Mouse (Mus musculus) kidney, postnatal 25 days (tissue): ENCODE data around the gene Odf3b.

Experiments used
- DNase-seq, 2 experiments: peaks; one replicate each; pipeline ENCODE4 v3.0.0; 2021; ENCODE audit warnings: mixed read lengths in 2 of 2

The Odf3b gene

GRCm38 (mm10) chr15:89374801-89375534 lies 4.1 kb downstream of the Odf3b start:
- DNase-seq, result peak in 1 of 2 experiments; percentile 28

- peak in 1 of 2 experiments; percentile 31 for DNase-seq
Measured at GRCm38 (mm10) chr15:89374340-89374739, 4.7 kb downstream of the Odf3b start.

- peak; percentile 93 to 97 for DNase-seq
Measured at GRCm38 (mm10) chr15:89373762-89374248, 5.3 kb downstream of the Odf3b start, which contains the start of gene Sco2. Gene Sco2 (minus strand): TSS chr15:89373846.

GRCm38 (mm10) chr15:89373027-89373761 lies 5.9 kb downstream of the Odf3b start:
- peak; percentile 91 to 92 for DNase-seq

- peak in 1 of 2 experiments; percentile 29 for DNase-seq
Measured at GRCm38 (mm10) chr15:89372536-89372935, 6.5 kb downstream of the Odf3b start.

- DNase-seq, result no peak
Measured at GRCm38 (mm10) chr15:89372068-89372467, 7.0 kb downstream of the Odf3b start.

GRCm38 (mm10) chr15:89365141-89365551 lies 13.9 kb downstream of the Odf3b start:
- DNase-seq, result no peak

GRCm38 (mm10) chr15:89363051-89363450 lies 16.0 kb downstream of the Odf3b start:
- DNase-seq, result no peak

- DNase-seq, result no peak
Measured at GRCm38 (mm10) chr15:89358784-89359183, 20.3 kb downstream of the Odf3b start.

- peak; percentile 80 to 85 for DNase-seq
Measured at GRCm38 (mm10) chr15:89356372-89356771, 22.7 kb downstream of the Odf3b start.

- peak; percentile 98 for DNase-seq
Measured at GRCm38 (mm10) chr15:89355241-89356187, 23.6 kb downstream of the Odf3b start, which contains the start of the genes Lmf2 and Ncaph2. Gene Lmf2 (minus strand): TSS chr15:89355659. Gene Ncaph2 (plus strand): TSS chr15:89355719.

GRCm38 (mm10) chr15:89354455-89354854 lies 24.6 kb downstream of the Odf3b start:
- DNase-seq, result peak in 1 of 2 experiments; percentile 38

GRCm38 (mm10) chr15:89353837-89354236 lies 25.2 kb downstream of the Odf3b start:
- peak in 1 of 2 experiments; percentile 33 for DNase-seq

GRCm38 (mm10) chr15:89352795-89353194 lies 26.3 kb downstream of the Odf3b start:
- DNase-seq, result no peak

- DNase-seq, result no peak
Measured at GRCm38 (mm10) chr15:89352054-89352453, 27.0 kb downstream of the Odf3b start.

GRCm38 (mm10) chr15:89351302-89351701 lies 27.8 kb downstream of the Odf3b start:
- no peak for DNase-seq

GRCm38 (mm10) chr15:89350447-89350846 lies 28.6 kb downstream of the Odf3b start:
- DNase-seq, result peak in 1 of 2 experiments; percentile 31

GRCm38 (mm10) chr15:89343325-89343724 lies 35.8 kb downstream of the Odf3b start:
- DNase-seq, result peak in 1 of 2 experiments; percentile 14

GRCm38 (mm10) chr15:89341678-89342077 lies 37.4 kb downstream of the Odf3b start:
- no peak for DNase-seq

- no peak for DNase-seq
Measured at GRCm38 (mm10) chr15:89340136-89340535, 38.9 kb downstream of the Odf3b start.

- no peak for DNase-seq
Measured at GRCm38 (mm10) chr15:89339696-89340095, 39.4 kb downstream of the Odf3b start.

GRCm38 (mm10) chr15:89336422-89336821 lies 42.7 kb downstream of the Odf3b start:
- peak in 1 of 2 experiments; percentile 59 for DNase-seq
